Mouse (Mus musculus): ENCODE data around the gene Dnah17. TPM values are rescaled to one million over a fixed set of nuclear protein-coding genes. Genes with fewer than 3 reads are reported as not detected.

Gene Dnah17
- polyA plus RNA-seq, 1 experiment from 2014 or later: 0.14 TPM

- Histone ChIP-seq H3K9ac (ENCODE audit: low read length) (no peak overlapping the region), H3K4me3 (ENCODE audit: low read depth, low read length) (no peak overlapping the region), H3K27me3 (replicated peaks; ENCODE audit: control insufficient read depth, insufficient read depth, low read length) (no peaks in the 10 kb centered on the region), H3K36me3 (ENCODE audit: control insufficient read depth, insufficient read depth, low read length) (no peaks in the 10 kb centered on the region), H3K27ac (ENCODE audit: low read depth) (peak overlapping the region; percentile 72), H3K4me1 (replicated peaks; ENCODE audit: control insufficient read depth, insufficient read depth, low read length) (peaks cover 29% of the 10 kb centered on the region), H3K4me2 (ENCODE audit: low read length) (no peak overlapping the region), H3K9me3 (ENCODE audit: control insufficient read depth, low read length) (peaks cover 3% of the 10 kb centered on the region; the same call in 1 of the 2 replicates)
- 37% methylated on average over 9 of the region's 9 CpGs for WGBS
- ATAC-seq (replicated peaks; ENCODE audit: low FRiP score, low TSS enrichment, low read depth) (peak; percentile 73), DNase-seq (ENCODE audit: low spot score) (peak; percentile 79)
Measured at GRCm38 (mm10) chr11:118150115-118150701, 19.8 kb upstream of the Dnah17 start.

GRCm38 (mm10) chr11:118147877-118148637 is 17.6 kb upstream of the Dnah17 start:
- ATAC-seq (replicated peaks; ENCODE audit: low FRiP score, low TSS enrichment, low read depth): no peak
- Histone ChIP-seq H3K36me3 (ENCODE audit: control insufficient read depth, insufficient read depth, low read length) (no peaks in the 10 kb centered on the region), H3K9me3 (ENCODE audit: control insufficient read depth, low read length) (peaks cover 3% of the 10 kb centered on the region; the same call in 1 of the 2 replicates), H3K4me1 (replicated peaks; ENCODE audit: control insufficient read depth, insufficient read depth, low read length) (peaks cover 29% of the 10 kb centered on the region), H3K4me2 (ENCODE audit: low read length) (no peak overlapping the region), H3K4me3 (ENCODE audit: low read depth, low read length) (no peak overlapping the region), H3K27ac (ENCODE audit: low read depth) (no peak overlapping the region), H3K9ac (ENCODE audit: low read length) (no peak overlapping the region), H3K27me3 (replicated peaks; ENCODE audit: control insufficient read depth, insufficient read depth, low read length) (no peaks in the 10 kb centered on the region)
- DNase-seq (ENCODE audit: low spot score): no peak
- 64% methylated on average over 9 of the region's 9 CpGs for WGBS

GRCm38 (mm10) chr11:118146446-118146845 is 16.0 kb upstream of the Dnah17 start:
- peak overlapping the region; percentile 22; the same call in 1 of the 2 replicates for H3K27ac ChIP-seq (ENCODE audit: low read depth)
- no peak overlapping the region for H3K9ac ChIP-seq (ENCODE audit: low read length)
- H3K27me3 ChIP-seq (replicated peaks; ENCODE audit: control insufficient read depth, insufficient read depth, low read length): no peaks in the 10 kb centered on the region
- ATAC-seq (replicated peaks; ENCODE audit: low FRiP score, low TSS enrichment, low read depth): no peak
- no peak overlapping the region for H3K4me3 ChIP-seq (ENCODE audit: low read depth, low read length)
- WGBS: 94% methylated on average over 10 of the region's 10 CpGs
- peaks cover 29% of the 10 kb centered on the region for H3K4me1 ChIP-seq (replicated peaks; ENCODE audit: control insufficient read depth, insufficient read depth, low read length)
- DNase-seq (ENCODE audit: low spot score): no peak
- no peaks in the 10 kb centered on the region for H3K36me3 ChIP-seq (ENCODE audit: control insufficient read depth, insufficient read depth, low read length)
- H3K4me2 ChIP-seq (ENCODE audit: low read length): no peak overlapping the region
- H3K9me3 ChIP-seq (ENCODE audit: control insufficient read depth, low read length): peaks cover 3% of the 10 kb centered on the region; the same call in 1 of the 2 replicates

GRCm38 (mm10) chr11:118145771-118146351 is 15.4 kb upstream of the Dnah17 start:
- ATAC-seq (replicated peaks; ENCODE audit: low FRiP score, low TSS enrichment, low read depth): no peak
- 0 out of 2 replicates have a peak overlapping the region, but pooled peaks have one; percentile 13 for H3K9ac ChIP-seq (ENCODE audit: low read length)

DNA sequence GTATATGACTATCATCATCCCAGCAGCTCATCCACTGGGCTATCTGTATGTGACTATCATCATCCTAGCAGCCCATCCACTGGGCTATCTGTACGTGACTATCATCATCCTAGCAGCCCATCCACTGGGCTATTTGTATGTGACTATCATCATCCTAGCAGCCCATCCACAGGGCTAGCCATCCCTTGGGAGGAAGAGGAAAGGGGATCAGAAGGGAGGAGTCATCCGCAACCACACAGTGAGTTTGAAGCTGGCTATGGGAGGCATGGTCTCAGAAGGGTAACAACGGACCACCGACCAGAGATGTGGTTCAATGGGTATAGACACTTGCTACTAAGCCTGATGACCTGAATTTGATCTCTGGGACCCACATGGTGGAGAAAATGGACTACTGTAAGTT is 14.7 kb upstream of the Dnah17 start:
- ATAC-seq (replicated peaks; ENCODE audit: low FRiP score, low TSS enrichment, low read depth) (no peak), DNase-seq (ENCODE audit: low spot score) (no peak)
- H3K27ac ChIP-seq (ENCODE audit: low read depth): no peak overlapping the region
- H3K9me3 ChIP-seq (ENCODE audit: control insufficient read depth, low read length): no peaks in the 10 kb centered on the region
- WGBS: 92% methylated on average over 4 of the region's 4 CpGs
- H3K4me2 ChIP-seq (ENCODE audit: low read length): no peak overlapping the region
- H3K9ac ChIP-seq (ENCODE audit: low read length): no peak overlapping the region
- no peaks in the 10 kb centered on the region for H3K36me3 ChIP-seq (ENCODE audit: control insufficient read depth, insufficient read depth, low read length)
- no peak overlapping the region for H3K4me3 ChIP-seq (ENCODE audit: low read depth, low read length)
- no peaks in the 10 kb centered on the region for H3K27me3 ChIP-seq (replicated peaks; ENCODE audit: control insufficient read depth, insufficient read depth, low read length)
- peaks cover 18% of the 10 kb centered on the region for H3K4me1 ChIP-seq (replicated peaks; ENCODE audit: control insufficient read depth, insufficient read depth, low read length)

More at GRCm38 (mm10) chr11:118145771-118146351, 15.4 kb upstream of the Dnah17 start:
- Histone ChIP-seq H3K36me3 (ENCODE audit: control insufficient read depth, insufficient read depth, low read length) (no peaks in the 10 kb centered on the region), H3K27ac (ENCODE audit: low read depth) (peak overlapping the region; percentile 22; the same call in 1 of the 2 replicates), H3K4me1 (replicated peaks; ENCODE audit: control insufficient read depth, insufficient read depth, low read length) (peaks cover 26% of the 10 kb centered on the region), H3K9me3 (ENCODE audit: control insufficient read depth, low read length) (peaks cover 2% of the 10 kb centered on the region; the same call in 1 of the 2 replicates), H3K27me3 (replicated peaks; ENCODE audit: control insufficient read depth, insufficient read depth, low read length) (no peaks in the 10 kb centered on the region), H3K4me3 (ENCODE audit: low read depth, low read length) (no peak overlapping the region), H3K4me2 (ENCODE audit: low read length) (no peak overlapping the region)
- 65% methylated on average over 16 of the region's 16 CpGs for WGBS
- DNase-seq (ENCODE audit: low spot score): no peak

DNA sequence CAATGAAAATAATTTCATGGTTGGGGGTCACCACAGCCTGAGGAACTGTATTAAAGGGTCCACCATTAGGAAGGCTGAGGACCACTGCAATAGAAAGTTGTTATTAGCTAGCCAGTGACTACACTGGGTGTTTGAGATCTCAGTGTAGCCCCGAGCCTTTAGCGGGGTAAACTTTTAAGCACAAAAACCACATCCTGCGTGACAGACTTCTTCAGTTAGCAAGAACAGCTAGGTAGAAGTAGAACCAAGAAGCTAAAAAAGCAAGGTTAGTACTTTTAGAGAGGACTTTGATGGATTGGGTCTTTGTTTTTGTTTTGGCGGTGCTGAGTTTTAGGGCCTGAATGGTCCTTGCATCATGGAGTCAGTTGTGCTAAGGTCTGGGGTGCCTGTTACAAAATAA is 13.3 kb upstream of the Dnah17 start:
- no peak overlapping the region for H3K4me2 ChIP-seq (ENCODE audit: low read length)
- ATAC-seq (replicated peaks; ENCODE audit: low FRiP score, low TSS enrichment, low read depth) (no peak), DNase-seq (ENCODE audit: low spot score) (no peak)
- H3K4me3 ChIP-seq (ENCODE audit: low read depth, low read length): no peak overlapping the region
- 87% methylated on average over 4 of the region's 4 CpGs for WGBS
- H3K9me3 ChIP-seq (ENCODE audit: control insufficient read depth, low read length): peaks cover 3% of the 10 kb centered on the region; the same call in 1 of the 2 replicates
- H3K27ac ChIP-seq (ENCODE audit: low read depth): no peak overlapping the region
- H3K9ac ChIP-seq (ENCODE audit: low read length): no peak overlapping the region
- no peaks in the 10 kb centered on the region for H3K36me3 ChIP-seq (ENCODE audit: control insufficient read depth, insufficient read depth, low read length)
- no peaks in the 10 kb centered on the region for H3K27me3 ChIP-seq (replicated peaks; ENCODE audit: control insufficient read depth, insufficient read depth, low read length)
- peaks cover 10% of the 10 kb centered on the region; the same call in 1 of the 2 replicates for H3K4me1 ChIP-seq (replicated peaks; ENCODE audit: control insufficient read depth, insufficient read depth, low read length)

DNA sequence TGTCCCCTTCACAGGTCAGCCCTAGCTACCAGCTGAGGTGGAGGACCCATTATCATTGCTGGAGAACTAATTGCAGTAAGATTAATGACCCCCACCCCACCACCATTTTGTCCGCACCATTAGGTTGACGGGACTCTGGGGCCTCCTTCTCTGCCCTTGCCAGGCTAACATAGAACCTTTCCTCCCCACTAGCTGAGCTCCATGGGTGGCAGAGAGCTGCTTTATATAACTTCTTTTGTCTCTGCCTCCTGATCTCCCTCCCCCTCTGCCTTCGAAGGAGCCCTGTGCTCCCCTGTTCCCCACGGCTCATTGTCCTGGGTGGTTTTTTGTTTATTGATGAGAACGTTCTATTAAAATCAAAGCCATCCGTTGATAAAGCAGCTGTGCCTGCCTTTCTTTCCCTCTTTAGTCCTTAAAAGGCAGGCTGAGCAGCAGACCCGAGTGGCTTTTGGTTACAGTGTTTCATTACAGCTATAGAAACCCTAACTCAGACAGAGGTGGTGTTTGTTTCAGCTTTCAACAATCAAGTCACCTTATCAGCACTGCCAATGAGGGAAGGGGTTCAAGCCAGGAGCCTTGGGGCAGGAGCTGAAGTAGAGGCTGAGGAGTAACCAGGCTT is 12.2 kb upstream of the Dnah17 start:
- no peaks in the 10 kb centered on the region for H3K27me3 ChIP-seq (replicated peaks; ENCODE audit: control insufficient read depth, insufficient read depth, low read length)
- no peak for DNase-seq (ENCODE audit: low spot score)
- no peak overlapping the region for H3K4me2 ChIP-seq (ENCODE audit: low read length)
- no peak overlapping the region for H3K4me3 ChIP-seq (ENCODE audit: low read depth, low read length)
- no peaks in the 10 kb centered on the region for H3K36me3 ChIP-seq (ENCODE audit: control insufficient read depth, insufficient read depth, low read length)
- H3K4me1 ChIP-seq (replicated peaks; ENCODE audit: control insufficient read depth, insufficient read depth, low read length): peaks cover 7% of the 10 kb centered on the region; the same call in 1 of the 2 replicates
- H3K9me3 ChIP-seq (ENCODE audit: control insufficient read depth, low read length): peaks cover 5% of the 10 kb centered on the region; the same call in 1 of the 2 replicates
- no peak for ATAC-seq (replicated peaks; ENCODE audit: low FRiP score, low TSS enrichment, low read depth)
- H3K9ac ChIP-seq (ENCODE audit: low read length): no peak overlapping the region
- WGBS: 40% methylated on average over 7 of the region's 7 CpGs
- peak overlapping the region; percentile 57; the same call in 1 of the 2 replicates for H3K27ac ChIP-seq (ENCODE audit: low read depth)

- H3K27me3 ChIP-seq (replicated peaks; ENCODE audit: control insufficient read depth, insufficient read depth, low read length): no peaks in the 10 kb centered on the region
- H3K36me3 ChIP-seq (ENCODE audit: control insufficient read depth, insufficient read depth, low read length): no peaks in the 10 kb centered on the region
- H3K4me1 ChIP-seq (replicated peaks; ENCODE audit: control insufficient read depth, insufficient read depth, low read length): peaks cover 4% of the 10 kb centered on the region; the same call in 1 of the 2 replicates
- no peak for ATAC-seq (replicated peaks; ENCODE audit: low FRiP score, low TSS enrichment, low read depth)
- no peak overlapping the region for H3K9ac ChIP-seq (ENCODE audit: low read length)
- no peak overlapping the region for H3K27ac ChIP-seq (ENCODE audit: low read depth)
- H3K9me3 ChIP-seq (ENCODE audit: control insufficient read depth, low read length): peaks cover 5% of the 10 kb centered on the region; the same call in 1 of the 2 replicates
- H3K4me3 ChIP-seq (ENCODE audit: low read depth, low read length): no peak overlapping the region
- DNase-seq (ENCODE audit: low spot score): no peak
- WGBS: 51% methylated on average over 10 of the region's 10 CpGs
- H3K4me2 ChIP-seq (ENCODE audit: low read length): no peak overlapping the region
Measured at GRCm38 (mm10) chr11:118140771-118141565, 10.5 kb upstream of the Dnah17 start.
